Mouse (Mus musculus) midbrain, embryonic 13.5 days (tissue): ENCODE results near the gene Kcnq1. TPM values are rescaled to one million over a fixed set of nuclear protein-coding genes. Genes with fewer than 3 reads are reported as not detected.

ENCODE experiments used
- ATAC-seq: fragments of 200-750 bp; cut with Nextera tagmentation; 2 replicates; pipeline ENCODE4 v1.8.0; 2017; ENCODE audit warnings: mild to moderate bottlenecking, moderate TSS enrichment, moderate library complexity
- H3K27ac ChIP-seq: fragments of 300-500 bp; sonication (generic); 2 replicates; pipeline ENCODE4 v1.5.1; 2015; ENCODE audit warnings: inconsistent platforms, mild to moderate bottlenecking, moderate library complexity
- H3K27me3 ChIP-seq: fragments of 300-500 bp; sonication (generic); 2 replicates; pipeline ENCODE4 v1.6.1; 2015; ENCODE audit warnings: mild to moderate bottlenecking, inconsistent platforms
- H3K36me3 ChIP-seq: fragments of 300-500 bp; sonication (generic); 2 replicates; pipeline ENCODE4 v1.6.1; 2015; ENCODE audit warnings: mild to moderate bottlenecking, inconsistent platforms
- H3K4me1 ChIP-seq: fragments of 300-500 bp; sonication (generic); replicated peaks from 2 replicates; pipeline ENCODE4 v1.6.1; 2015; ENCODE audit warnings: inconsistent platforms
- H3K4me2 ChIP-seq: fragments of 300-500 bp; sonication (generic); replicated peaks from 2 replicates; pipeline ENCODE4 v1.6.1; 2015; ENCODE audit warnings: moderate library complexity, mild to moderate bottlenecking, inconsistent platforms
- H3K4me3 ChIP-seq: fragments of 300-500 bp; sonication (generic); replicated peaks from 2 replicates; pipeline ENCODE4 v1.5.1; 2015; ENCODE audit warnings: mild to moderate bottlenecking, inconsistent platforms
- H3K9ac ChIP-seq: fragments of 300-500 bp; sonication (generic); replicated peaks from 2 replicates; pipeline ENCODE4 v1.6.1; 2015; ENCODE audit warnings: mild to moderate bottlenecking, inconsistent platforms
- H3K9me3 ChIP-seq: fragments of 300-500 bp; sonication (generic); 2 replicates; pipeline ENCODE4 v1.6.1; 2016; ENCODE audit warnings: mild to moderate bottlenecking, inconsistent platforms
- WGBS: fragments of 180-500 bp; shearing (Covaris S2); methylation state at CpG from one replicate; pipeline ENCODE4 v1.1.7; 2015; 5-methylcytosine and 5-hydroxymethylcytosine counted together
- polyA plus RNA-seq: library from polyadenylated mRNA; unstranded; fragments of >200 nt; fragmentation: Nextera tagmentation; extraction: Ambion mirVana; gene quantifications from 2 replicates; pipeline ENCODE4 v1.2.1, GENCODE M21; 2015

The Kcnq1 gene
- polyA plus RNA-seq, 1 experiment from 2014 or later: 0.89 TPM

- no peak for ATAC-seq
- no peak overlapping the region for H3K4me2 ChIP-seq
- H3K4me3 ChIP-seq: no peak overlapping the region
- no peaks in the 10 kb centered on the region for H3K9me3 ChIP-seq
- 85% methylated on average over 12 of the region's 12 CpGs for WGBS
- H3K9ac ChIP-seq: no peak overlapping the region
- no peaks in the 10 kb centered on the region for H3K36me3 ChIP-seq
- H3K4me1 ChIP-seq: peaks cover 40% of the 10 kb centered on the region
- no peaks in the 10 kb centered on the region for H3K27me3 ChIP-seq
- H3K27ac ChIP-seq: no peak overlapping the region; the same call in 1 of the 2 replicates
These were observed 284.3 kb downstream of the Kcnq1 start for GRCm38 (mm10) chr7:143390277-143390948.

- H3K4me2 ChIP-seq: no peak overlapping the region
- H3K27ac ChIP-seq: no peak overlapping the region
- H3K4me1 ChIP-seq: peaks cover 8% of the 10 kb centered on the region; the same call in 1 of the 2 replicates
- H3K36me3 ChIP-seq: no peaks in the 10 kb centered on the region
- 81% methylated on average over 9 of the region's 9 CpGs for WGBS
- H3K9ac ChIP-seq: no peak overlapping the region
- 0 out of 2 replicates have a peak, but pooled peaks cover 2% of the 10 kb centered on the region for H3K27me3 ChIP-seq
- no peaks in the 10 kb centered on the region for H3K9me3 ChIP-seq
- H3K4me3 ChIP-seq: no peak overlapping the region
- ATAC-seq: no peak
These were observed 289.0 kb downstream of the Kcnq1 start for GRCm38 (mm10) chr7:143395113-143395563.

GRCm38 (mm10) chr7:143399756-143400155 is 293.6 kb downstream of the Kcnq1 start:
- no peaks in the 10 kb centered on the region for H3K36me3 ChIP-seq
- WGBS: 91% methylated on average over 10 of the region's 10 CpGs
- H3K4me1 ChIP-seq: peaks cover 18% of the 10 kb centered on the region
- no peak overlapping the region for H3K9ac ChIP-seq
- no peaks in the 10 kb centered on the region for H3K9me3 ChIP-seq
- H3K4me3 ChIP-seq: no peak overlapping the region
- ATAC-seq: no peak
- 0 out of 2 replicates have a peak, but pooled peaks cover 2% of the 10 kb centered on the region for H3K27me3 ChIP-seq
- no peak overlapping the region for H3K27ac ChIP-seq
- H3K4me2 ChIP-seq: no peak overlapping the region

- WGBS: 23% methylated on average over 6 of the region's 6 CpGs
- Histone ChIP-seq H3K4me2 (no peak overlapping the region), H3K4me1 (peaks cover 18% of the 10 kb centered on the region)
These were observed 294.4 kb downstream of the Kcnq1 start for GRCm38 (mm10) chr7:143400599-143400998.

GRCm38 (mm10) chr7:143401429-143402016 is 295.4 kb downstream of the Kcnq1 start:
- 72% methylated on average over 5 of the region's 5 CpGs for WGBS
- Histone ChIP-seq H3K9me3 (no peaks in the 10 kb centered on the region), H3K27ac (no peak overlapping the region), H3K4me2 (no peak overlapping the region), H3K9ac (no peak overlapping the region), H3K27me3 (0 out of 2 replicates have a peak, but pooled peaks cover 2% of the 10 kb centered on the region), H3K4me1 (peaks cover 18% of the 10 kb centered on the region), H3K36me3 (no peaks in the 10 kb centered on the region), H3K4me3 (no peak overlapping the region)
- no peak for ATAC-seq

More at GRCm38 (mm10) chr7:143400599-143400998, 294.4 kb downstream of the Kcnq1 start:
- H3K27ac ChIP-seq: no peak overlapping the region
- no peaks in the 10 kb centered on the region for H3K9me3 ChIP-seq
- no peaks in the 10 kb centered on the region for H3K36me3 ChIP-seq
- H3K4me3 ChIP-seq: no peak overlapping the region
- H3K9ac ChIP-seq: no peak overlapping the region
- 0 out of 2 replicates have a peak, but pooled peaks cover 2% of the 10 kb centered on the region for H3K27me3 ChIP-seq
- 0 out of 2 replicates have a peak, but pooled peaks have one; percentile 37 for ATAC-seq

GRCm38 (mm10) chr7:143404296-143404695 is 298.1 kb downstream of the Kcnq1 start:
- Histone ChIP-seq H3K9ac (no peak overlapping the region), H3K27me3 (no peaks in the 10 kb centered on the region), H3K36me3 (no peaks in the 10 kb centered on the region), H3K9me3 (no peaks in the 10 kb centered on the region), H3K27ac (no peak overlapping the region), H3K4me2 (no peak overlapping the region), H3K4me3 (no peak overlapping the region), H3K4me1 (peaks cover 23% of the 10 kb centered on the region)
- WGBS: 83% methylated on average over 6 of the region's 6 CpGs
- no peak for ATAC-seq

GRCm38 (mm10) chr7:143407931-143408501 is 301.9 kb downstream of the Kcnq1 start:
- WGBS: 83% methylated on average over 9 of the region's 9 CpGs
- Histone ChIP-seq H3K27me3 (no peaks in the 10 kb centered on the region), H3K4me2 (no peak overlapping the region), H3K4me3 (no peak overlapping the region), H3K27ac (no peak overlapping the region), H3K9me3 (no peaks in the 10 kb centered on the region), H3K4me1 (peaks cover 5% of the 10 kb centered on the region; the same call in 1 of the 2 replicates), H3K36me3 (no peaks in the 10 kb centered on the region), H3K9ac (no peak overlapping the region)
- no peak for ATAC-seq

GRCm38 (mm10) chr7:143408615-143409021 is 302.5 kb downstream of the Kcnq1 start:
- WGBS: 56% methylated on average over 13 of the region's 13 CpGs
- Histone ChIP-seq H3K27ac (no peak overlapping the region), H3K9ac (no peak overlapping the region), H3K4me1 (peaks cover 5% of the 10 kb centered on the region; the same call in 1 of the 2 replicates), H3K36me3 (no peaks in the 10 kb centered on the region), H3K4me2 (no peak overlapping the region), H3K9me3 (no peaks in the 10 kb centered on the region), H3K4me3 (no peak overlapping the region), H3K27me3 (no peaks in the 10 kb centered on the region)
- no peak for ATAC-seq

GRCm38 (mm10) chr7:143412606-143413005 is 306.4 kb downstream of the Kcnq1 start:
- Histone ChIP-seq H3K36me3 (no peaks in the 10 kb centered on the region), H3K9ac (no peak overlapping the region), H3K4me3 (no peak overlapping the region), H3K27me3 (no peaks in the 10 kb centered on the region), H3K4me2 (no peak overlapping the region), H3K9me3 (no peaks in the 10 kb centered on the region), H3K4me1 (peaks cover 5% of the 10 kb centered on the region; the same call in 1 of the 2 replicates), H3K27ac (no peak overlapping the region)
- ATAC-seq: no peak
- 77% methylated on average over 6 of the region's 6 CpGs for WGBS

- no peak for ATAC-seq
- no peak overlapping the region for H3K4me3 ChIP-seq
- H3K36me3 ChIP-seq: no peaks in the 10 kb centered on the region
- H3K27me3 ChIP-seq: no peaks in the 10 kb centered on the region
- H3K9ac ChIP-seq: no peak overlapping the region
- H3K4me1 ChIP-seq: peaks cover 4% of the 10 kb centered on the region; the same call in 1 of the 2 replicates
- no peak overlapping the region for H3K27ac ChIP-seq
- WGBS: 58% methylated on average over 4 of the region's 4 CpGs
- no peak overlapping the region for H3K4me2 ChIP-seq
- H3K9me3 ChIP-seq: no peaks in the 10 kb centered on the region
These were observed 308.9 kb downstream of the Kcnq1 start for GRCm38 (mm10) chr7:143415070-143415469.

GRCm38 (mm10) chr7:143416406-143416805 is 310.2 kb downstream of the Kcnq1 start:
- H3K4me2 ChIP-seq: no peak overlapping the region
- H3K9me3 ChIP-seq: no peaks in the 10 kb centered on the region
- WGBS: 80% methylated on average over 12 of the region's 12 CpGs
- no peaks in the 10 kb centered on the region for H3K27me3 ChIP-seq
- ATAC-seq: no peak
- H3K27ac ChIP-seq: no peak overlapping the region
- no peak overlapping the region for H3K4me3 ChIP-seq
- no peaks in the 10 kb centered on the region for H3K36me3 ChIP-seq
- H3K9ac ChIP-seq: no peak overlapping the region
- H3K4me1 ChIP-seq: peaks cover 4% of the 10 kb centered on the region; the same call in 1 of the 2 replicates

- no peak for ATAC-seq
- H3K4me1 ChIP-seq: peaks cover 4% of the 10 kb centered on the region; the same call in 1 of the 2 replicates
- no peak overlapping the region for H3K4me2 ChIP-seq
- 0 out of 2 replicates have a peak, but pooled peaks cover 2% of the 10 kb centered on the region for H3K27me3 ChIP-seq
- H3K9me3 ChIP-seq: no peaks in the 10 kb centered on the region
- no peak overlapping the region for H3K27ac ChIP-seq
- WGBS: 70% methylated on average over 5 of the region's 5 CpGs
- no peaks in the 10 kb centered on the region for H3K36me3 ChIP-seq
- no peak overlapping the region for H3K9ac ChIP-seq
- no peak overlapping the region for H3K4me3 ChIP-seq
These were observed 311.7 kb downstream of the Kcnq1 start for GRCm38 (mm10) chr7:143417875-143418274.
